Mouse (Mus musculus): ENCODE results near the gene Rbfox3.
A peak's percentile ranks its signal among the peaks of the same experiment; 100 is the strongest.

The Rbfox3 gene

DNA sequence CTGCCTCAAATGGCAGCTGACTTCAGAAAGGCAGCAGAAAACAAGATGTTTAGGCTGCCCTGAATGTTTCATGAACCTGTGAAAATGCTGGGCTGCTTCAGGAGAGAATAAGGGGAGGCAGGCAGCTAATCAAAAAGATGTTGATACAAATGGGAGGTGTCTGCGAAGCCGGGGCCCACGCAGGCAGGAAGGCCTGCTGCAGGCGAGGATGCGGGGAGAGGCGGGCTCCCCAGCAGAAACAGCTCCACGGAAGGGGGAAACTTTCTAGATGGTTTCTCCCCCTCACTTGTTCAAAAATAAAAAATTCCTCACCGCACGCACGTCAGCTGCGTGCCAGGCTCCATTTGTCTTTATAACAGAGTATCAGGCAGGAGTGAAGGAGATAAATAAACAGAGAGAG, 5.7 kb downstream of the Rbfox3 start:
- peak; percentile 91 for DNase-seq

DNA sequence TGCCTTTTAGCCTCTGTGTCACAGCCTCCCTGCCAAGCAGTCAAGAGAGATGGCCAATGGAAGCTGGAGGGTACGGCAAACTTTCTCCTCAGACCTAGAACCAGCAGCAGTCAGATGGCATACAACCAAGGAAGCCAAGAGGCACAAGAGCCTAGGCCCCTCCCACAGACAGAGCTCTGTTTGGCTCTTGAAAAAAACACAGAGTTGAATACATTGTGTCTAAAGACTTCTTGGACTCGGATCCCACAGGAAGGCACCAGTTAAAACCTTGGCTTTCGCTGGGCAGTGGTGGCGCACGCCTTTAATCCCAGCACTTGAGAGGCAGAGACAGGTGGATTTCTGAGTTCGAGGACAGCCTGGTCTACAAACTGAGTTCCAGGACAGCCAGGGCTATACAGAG, 7.1 kb downstream of the Rbfox3 start:
- DNase-seq, result no peak

- no peak for DNase-seq
Measured at GRCm38 (mm10) chr11:118899771-118900545, 11.4 kb downstream of the Rbfox3 start.

DNA sequence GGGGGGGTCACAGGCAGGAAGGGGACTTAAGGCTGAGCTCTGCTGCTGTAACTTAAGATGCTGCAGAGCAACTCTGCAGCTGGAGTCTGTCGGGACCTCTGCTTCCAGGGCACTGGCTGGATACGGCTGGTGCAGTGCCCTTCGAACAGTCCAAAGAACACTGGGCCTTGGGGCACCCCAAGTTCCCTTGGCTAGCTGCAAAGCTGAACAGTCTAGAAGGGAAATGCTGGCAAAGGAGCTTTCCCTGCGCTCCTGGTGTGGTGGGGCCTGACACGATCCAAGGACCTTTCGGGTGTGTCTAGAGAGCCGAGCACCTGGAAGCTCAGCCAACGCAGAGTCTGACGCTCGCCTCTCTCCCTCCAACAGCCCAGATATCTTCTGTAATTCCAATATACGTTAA, 12.8 kb downstream of the Rbfox3 start:
- no peak for DNase-seq

GRCm38 (mm10) chr11:118898156-118898555, 13.2 kb downstream of the Rbfox3 start:
- no peak for DNase-seq

DNA sequence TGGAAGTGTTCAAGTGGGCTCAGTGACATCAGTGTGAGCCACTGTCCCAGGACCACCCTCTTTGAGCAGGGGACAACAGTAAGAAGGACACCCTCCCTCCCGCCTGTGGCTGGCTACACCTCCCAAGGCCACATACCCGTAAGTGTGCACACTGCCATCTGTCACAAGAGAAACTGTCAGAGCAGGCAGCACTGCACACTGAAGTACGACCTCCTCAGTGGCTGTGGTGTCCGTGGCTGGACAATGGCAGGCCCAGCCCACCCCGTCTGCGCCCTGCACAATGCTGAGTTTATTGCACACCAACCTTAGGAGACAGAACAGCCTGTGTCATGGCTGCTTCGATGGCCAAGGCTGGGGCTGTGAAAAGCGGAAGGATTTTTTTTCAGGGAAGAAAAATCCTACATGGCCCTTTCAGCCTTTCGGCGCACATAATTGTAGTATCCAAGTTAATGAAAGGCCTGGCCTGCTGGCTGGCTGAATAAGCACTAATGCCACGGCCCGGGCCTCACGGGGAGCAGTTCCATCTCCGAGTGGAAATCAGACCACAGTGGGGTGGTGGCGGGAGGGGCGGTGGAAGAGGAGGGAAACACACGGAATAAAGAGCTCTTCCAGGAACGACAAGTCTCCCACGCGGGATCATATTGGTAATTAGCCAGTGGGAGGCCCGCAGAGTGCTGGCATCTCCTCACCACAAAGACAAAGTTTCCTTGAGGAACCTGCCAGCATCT, 14.1 kb downstream of the Rbfox3 start:
- peak; percentile 74 for DNase-seq

DNA sequence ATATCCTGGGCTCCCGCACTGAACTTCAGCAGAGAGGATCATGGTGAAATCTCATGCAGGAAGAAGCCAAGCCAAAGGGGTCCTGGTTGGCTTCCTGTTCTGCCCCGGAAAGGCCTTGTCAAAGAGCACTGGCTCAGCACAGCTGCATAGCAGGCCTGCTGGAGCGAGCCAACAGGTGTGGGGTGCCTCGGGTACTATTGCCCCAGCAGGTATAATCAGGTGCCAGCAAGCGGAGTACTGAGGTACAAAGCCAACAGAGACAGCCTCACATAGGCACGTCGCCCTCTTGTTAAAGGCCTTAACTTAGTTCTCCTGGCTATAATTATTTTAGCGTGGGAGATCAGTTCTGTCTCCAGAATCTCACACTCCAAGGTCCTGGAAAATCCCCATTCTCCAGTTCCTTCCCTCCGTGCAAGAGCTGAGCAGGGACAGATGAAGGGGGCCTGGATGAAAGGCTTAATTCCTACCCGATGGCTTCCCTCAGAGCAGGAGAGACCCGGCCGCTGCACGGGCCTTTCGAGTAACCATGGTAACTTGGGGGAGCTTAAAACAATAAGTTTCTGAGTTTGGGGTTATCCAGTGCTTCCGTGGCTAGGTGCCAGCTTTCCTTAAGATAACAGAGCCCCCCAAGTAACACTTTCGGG, 15.2 kb downstream of the Rbfox3 start:
- peak; percentile 67 for DNase-seq

DNA sequence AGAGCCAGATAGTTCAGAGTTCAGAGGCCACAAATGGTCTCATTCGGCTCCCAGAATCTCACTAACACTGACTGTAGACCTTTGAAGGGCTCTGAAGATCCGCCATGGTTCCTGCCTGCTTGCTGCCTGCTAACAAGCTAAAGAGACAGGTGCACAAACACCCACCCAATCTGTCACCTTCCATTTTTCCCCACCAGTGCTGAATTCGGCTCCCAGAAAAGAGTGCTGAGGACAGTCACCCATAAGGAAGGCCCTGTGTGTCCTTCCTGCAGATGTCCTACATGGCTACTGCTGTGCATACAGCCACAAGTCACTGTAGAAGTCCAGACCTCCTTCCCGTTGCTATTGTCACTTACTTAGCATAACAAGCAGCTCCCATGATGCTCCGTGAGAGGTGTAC, 16.6 kb downstream of the Rbfox3 start:
- DNase-seq, result peak; percentile 68

DNA sequence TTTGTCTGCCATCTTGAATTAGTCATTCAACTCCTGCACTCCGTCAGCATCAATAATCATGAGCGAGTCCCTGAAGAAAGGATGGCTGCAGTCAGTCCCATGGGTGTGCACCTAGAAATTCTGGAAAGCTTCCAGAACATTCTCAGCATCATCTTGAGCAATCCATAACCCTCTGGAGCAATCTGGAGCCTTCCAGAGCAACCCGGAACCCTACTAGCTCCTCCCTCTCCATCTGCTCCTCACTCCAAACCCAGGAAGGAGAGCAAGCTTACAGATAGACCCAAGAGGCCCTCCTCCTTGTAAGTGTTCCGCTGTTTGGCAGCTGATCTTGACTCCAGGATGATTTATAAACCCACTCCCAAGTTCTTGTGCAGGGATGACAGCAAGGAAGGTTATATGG, 17.2 kb downstream of the Rbfox3 start:
- no peak for DNase-seq

DNA sequence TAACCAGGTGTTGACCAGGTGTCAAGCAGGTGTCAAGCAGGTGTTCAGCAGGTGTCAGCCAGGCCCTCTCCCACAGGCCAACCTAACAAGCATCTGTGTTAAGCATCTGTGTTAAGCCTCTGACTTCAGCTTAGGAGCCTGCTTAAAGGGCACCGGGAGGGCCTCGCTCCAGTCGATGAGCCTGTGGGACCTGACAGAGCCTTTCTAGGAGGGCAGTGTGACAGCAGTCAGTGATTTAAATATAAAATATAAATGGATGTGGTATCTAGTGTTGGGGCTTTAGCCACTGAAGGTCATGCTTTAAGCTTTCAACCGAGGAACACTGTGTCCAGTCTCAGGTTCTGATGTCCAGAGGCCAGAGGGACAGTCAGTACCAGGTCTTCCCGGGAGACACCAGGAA, 18.5 kb downstream of the Rbfox3 start:
- no peak for DNase-seq

- DNase-seq, result no peak
Measured at GRCm38 (mm10) chr11:118891516-118891915, 19.9 kb downstream of the Rbfox3 start.

GRCm38 (mm10) chr11:118890992-118891398, 20.4 kb downstream of the Rbfox3 start:
- no peak for DNase-seq

DNA sequence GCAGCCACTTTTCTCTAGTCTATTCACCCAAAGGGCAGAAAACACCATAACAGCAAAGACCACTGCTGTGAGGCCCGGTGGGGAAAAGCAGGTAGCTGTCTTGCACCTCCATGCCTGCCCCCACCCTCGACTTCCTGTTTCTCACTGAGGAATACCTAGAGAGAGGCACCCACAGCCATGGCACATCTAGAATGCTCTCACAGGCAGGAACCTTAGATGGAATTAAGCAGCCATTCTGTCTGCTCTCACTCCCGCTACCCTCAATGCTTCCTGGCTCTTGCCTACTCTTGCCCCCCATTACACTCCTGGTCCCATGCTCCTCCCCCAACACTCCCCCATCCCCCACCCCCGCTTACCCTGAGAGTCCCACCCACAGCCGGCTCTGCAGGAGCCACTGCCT, 20.9 kb downstream of the Rbfox3 start:
- no peak for DNase-seq

DNA sequence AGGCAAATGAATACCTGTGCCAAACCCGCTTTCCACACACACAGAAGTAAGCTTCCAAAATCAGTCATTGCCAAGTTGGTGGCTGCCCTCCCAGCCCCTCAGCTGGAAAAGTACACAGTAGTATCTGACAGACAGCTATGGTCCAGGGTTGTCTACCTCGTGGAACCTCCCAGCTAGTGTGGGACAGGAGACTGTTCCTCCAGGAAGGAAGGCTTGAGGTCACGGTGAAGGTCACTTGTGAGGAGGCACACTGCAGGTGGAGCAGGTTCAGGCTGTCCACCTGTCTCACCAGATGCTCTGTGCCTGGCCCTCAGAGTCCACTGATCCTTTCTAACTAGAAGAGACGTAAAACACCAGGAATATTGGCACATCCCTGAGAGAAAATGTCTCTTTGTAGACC, 21.9 kb downstream of the Rbfox3 start:
- no peak for DNase-seq

DNA sequence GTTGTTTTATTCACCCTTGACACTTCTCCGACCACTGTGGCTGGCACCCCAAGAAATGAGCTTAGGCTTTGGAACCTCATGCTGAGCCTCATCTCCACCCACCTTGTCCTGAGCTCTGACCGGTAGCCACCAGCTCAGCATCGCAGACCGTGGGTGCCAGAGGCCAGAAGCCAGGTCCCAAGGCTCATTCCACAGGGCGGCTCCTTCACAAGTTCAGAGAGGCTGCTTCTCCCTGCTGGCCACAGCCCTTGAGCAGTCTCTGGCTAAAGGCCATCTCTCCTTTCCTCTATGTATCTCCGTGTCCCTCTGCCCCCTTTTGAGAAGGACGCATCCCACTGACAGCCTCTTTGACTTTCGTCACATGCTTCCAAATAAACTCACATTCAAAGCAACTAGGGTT, 23.0 kb downstream of the Rbfox3 start:
- DNase-seq, result no peak

- DNase-seq, result no peak
Measured at GRCm38 (mm10) chr11:118887206-118887605, 24.2 kb downstream of the Rbfox3 start.

GRCm38 (mm10) chr11:118886269-118886965, 25.0 kb downstream of the Rbfox3 start:
- DNase-seq, result no peak

- DNase-seq, result no peak
Measured at GRCm38 (mm10) chr11:118885604-118886003, 25.8 kb downstream of the Rbfox3 start.

DNA sequence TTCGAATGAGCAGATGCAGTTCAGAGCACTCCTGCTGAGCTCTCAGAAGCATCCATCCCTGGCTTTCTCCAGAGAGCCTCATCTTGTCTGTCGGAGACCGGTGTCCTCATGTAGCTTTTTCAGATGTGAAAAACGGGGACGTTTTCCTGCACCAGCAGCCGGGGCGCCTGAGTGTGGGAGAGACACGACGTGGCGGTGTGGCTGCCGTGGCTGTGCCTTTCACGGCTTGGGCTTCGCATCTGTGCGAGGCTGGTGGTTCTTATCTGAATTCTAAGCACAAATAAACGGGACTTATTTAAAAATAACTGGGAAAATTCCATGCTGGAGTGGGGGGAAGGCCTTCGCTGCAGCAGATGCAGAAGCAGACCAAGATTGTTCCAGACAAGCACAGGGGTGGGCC, 26.3 kb downstream of the Rbfox3 start:
- DNase-seq, result peak; percentile 87

DNA sequence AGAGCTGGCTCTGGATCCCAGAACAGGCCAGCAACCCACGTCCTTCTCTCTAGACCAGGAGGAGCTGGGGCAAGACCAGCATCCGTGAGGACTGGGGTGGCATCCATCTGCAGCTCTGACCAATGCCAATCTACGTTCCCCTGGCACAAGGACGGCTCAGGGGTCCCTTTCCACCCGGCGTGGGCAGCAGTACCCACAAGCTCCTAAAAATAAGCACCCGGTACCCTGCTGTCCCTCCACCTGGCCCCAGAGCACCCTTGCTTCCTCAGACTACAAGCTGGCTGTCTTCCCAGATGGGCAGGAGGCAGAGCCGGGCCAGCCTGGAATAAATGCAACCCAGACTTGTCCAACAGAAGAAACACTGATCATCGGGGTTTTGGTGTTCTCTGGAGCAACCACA, 28.3 kb downstream of the Rbfox3 start:
- DNase-seq, result no peak

GRCm38 (mm10) chr11:118881786-118882495, 29.5 kb downstream of the Rbfox3 start:
- DNase-seq, result peak; percentile 64

DNA sequence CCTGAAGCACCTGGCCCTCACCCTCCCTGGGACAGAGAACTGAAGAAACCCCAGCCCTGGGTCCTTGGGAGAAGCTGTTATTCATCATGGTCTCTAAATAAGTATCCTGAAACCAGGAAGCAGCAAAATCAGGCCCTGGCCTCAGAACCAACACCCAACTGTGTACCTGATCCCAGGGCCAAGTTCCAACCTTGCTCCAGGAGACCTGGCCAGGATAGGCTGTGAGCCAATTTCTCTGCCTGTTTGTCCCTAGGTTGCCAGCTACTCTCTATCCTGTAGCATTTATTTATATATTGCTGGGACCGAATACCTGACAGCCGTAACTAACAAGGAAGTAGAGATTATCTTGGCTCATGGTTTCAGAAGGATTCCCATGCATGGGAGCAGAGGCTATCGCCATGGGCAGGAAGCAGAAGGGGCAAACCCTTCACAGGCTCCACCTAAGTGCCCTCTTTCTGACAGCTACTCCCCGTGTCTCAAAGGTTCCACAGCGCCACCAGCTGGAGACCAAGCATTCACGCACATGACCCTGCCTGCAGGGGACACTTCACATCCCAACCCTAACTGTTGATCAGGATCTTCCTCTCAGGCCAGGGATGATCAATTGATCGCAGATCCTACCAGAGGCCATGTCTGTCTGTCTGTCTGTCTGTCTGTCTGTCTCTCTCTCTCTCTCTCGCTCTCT, 31.8 kb downstream of the Rbfox3 start:
- DNase-seq, result no peak
